Mouse (Mus musculus): ENCODE measurements around the gene Pak1.
"Not testable (repeated sequence)": the region's sequence is repeated elsewhere in the genome, so short reads cannot be mapped to it uniquely, and the experiment has no call there.

Gene Pak1

DNA sequence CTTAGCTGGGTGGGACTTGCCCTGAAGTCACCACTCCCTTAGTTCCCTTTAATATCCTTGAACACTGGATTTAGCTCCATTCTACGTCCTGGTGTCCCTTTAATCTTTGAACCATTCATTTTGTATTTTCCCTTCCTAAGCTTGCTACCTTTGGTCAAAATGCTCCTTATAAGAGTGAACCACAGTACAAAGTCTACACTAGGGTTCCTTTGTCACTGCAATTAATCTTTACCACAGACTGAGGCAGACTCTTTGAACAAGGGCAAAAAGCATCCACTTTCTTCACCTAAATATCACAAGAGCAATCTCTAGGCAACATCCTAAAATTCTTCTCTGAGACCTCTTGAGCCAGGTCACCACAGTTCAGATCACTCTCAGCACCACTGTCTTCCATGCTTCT is 8.1 kb upstream of the Pak1 start:
- DNase-seq: no peak

DNA sequence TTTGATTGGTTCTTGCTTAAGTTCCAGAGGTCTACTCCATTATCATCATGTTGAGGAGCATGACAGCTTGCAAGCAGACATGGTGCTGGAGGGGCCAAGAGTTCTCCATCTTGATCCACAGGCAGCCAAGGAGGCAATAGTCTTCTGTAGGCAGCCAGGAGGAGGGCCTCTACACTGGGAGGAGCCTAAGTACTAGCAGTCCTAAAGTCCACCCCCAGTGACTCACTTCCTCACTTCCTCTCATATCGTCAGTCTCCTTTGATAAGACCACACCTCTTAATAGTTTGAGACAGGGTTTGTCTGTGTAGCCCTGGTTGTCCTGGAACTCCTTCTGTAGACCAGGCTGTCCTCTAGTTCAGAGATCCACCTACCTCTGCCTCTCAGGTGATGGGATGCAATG is 7.5 kb upstream of the Pak1 start:
- no peak for DNase-seq

DNA sequence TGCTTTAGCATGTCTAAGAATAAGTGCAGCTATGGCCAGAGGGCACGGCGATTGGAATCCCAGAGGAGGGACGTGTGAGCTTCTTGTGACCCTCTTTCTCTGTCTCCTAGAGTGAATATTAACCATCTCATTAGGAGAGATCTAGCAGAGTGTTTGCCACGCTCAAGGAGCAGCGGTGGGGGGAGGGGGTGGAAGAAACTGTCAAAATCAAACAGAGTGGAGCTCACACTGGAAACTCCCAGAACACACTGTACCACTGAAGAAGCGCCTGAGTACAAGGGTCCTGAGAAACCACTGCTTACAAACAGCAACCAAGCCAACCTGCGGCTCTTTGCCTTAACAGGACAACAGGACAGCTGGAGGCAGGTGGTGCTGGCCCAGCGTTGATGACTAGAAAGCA is 6.8 kb upstream of the Pak1 start:
- DNase-seq: no peak

DNA sequence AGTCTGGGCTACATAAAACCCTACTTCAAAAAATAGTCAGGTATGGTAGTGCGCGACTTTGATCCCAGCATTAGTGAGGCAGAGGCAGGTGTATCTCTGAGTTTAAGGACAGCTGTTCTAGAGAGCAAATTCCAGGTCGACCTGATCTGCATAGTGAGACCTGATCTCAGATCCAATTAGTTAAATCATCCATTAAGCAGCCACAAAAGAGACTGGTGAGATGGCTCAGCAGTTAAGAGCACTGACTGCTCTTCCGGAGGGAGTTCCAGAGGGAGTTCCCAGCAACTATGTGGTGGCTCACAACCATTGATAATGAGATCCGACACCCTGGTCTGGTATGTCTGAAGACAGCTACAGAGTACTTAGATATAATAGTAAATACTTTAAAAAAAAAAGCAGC is 4.8 kb upstream of the Pak1 start:
- DNase-seq: no peak

DNA sequence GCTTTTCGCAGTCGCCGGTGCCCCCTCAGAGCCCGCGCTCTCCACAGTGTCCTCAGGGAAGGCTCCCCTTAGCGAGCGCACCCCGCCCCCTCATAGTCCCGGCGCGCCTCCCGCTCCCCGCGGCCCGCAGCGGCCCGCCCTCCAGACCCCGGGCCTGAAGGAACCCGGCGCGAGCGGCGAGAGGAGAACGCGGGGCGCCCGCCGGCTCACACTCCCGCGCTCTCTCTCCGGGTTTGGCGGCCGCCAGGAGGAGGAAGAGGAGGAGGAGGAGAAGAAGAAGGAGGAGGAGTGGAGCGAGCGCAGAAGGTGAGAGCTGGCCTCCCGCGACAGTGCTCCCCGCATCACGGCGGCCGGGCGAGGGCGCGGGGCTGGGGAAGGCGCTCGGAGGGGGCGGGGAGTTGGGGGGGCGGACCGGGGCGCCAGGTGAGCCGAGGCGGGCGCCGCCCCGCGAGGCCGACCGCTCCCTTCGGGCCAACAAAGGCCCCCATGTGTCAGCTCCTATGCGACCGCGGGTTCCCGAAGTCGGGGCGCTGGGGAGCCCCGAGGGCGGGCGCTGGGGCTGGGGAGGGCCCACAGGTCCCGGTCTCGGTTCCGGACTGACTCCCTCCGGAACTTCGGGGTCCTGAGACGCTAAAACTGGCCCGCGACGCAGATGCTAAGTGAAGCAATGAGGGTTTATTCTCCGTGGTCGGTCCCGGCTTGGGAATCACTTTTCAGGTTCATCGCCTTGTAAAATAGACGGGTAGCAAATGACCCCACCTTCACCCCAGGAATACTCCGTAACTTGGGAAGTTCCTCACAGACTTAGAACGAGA is 535 bp downstream of the Pak1 start:
- DNase-seq: peak in 1 of 2 experiments; percentile 21

DNA sequence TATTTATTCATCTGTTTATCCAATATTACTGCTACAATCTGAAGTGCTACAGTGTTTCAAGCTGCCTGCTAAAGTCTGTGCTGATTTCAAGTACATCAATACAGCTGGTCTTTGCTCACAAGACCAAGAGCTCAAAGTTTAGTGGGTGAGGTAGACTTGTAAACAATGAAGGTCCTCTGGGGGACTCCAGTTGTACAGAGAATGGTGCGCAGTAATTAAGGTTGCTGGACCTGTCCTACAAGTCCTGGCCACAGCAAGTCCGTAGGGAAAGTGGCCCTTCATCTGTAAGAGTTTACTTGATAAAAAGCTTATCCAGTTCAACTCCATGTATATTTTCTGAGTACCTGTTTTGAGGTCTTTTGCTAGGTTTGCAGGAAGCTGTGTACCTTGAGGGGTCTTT is 1.9 kb downstream of the Pak1 start:
- no peak for DNase-seq

DNA sequence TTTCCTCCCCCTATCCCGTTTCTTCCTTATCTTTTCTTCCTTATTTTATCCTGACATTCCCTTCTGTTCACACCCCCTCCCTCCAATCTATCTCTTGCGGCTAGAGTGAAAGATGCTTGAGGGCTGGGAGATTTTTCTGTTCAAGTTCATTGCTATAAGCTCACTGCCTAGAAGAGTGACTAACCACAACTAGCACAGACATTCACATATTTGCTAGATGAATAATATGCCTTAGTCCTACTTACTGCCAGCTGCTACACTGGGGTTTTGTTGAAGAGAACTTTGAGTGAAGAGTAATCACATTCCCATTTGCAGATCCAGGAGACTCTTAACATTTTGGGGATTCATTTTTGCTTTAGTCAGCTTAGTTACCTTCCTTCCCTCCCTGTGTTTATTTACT is 4.0 kb downstream of the Pak1 start:
- DNase-seq: no peak

DNA sequence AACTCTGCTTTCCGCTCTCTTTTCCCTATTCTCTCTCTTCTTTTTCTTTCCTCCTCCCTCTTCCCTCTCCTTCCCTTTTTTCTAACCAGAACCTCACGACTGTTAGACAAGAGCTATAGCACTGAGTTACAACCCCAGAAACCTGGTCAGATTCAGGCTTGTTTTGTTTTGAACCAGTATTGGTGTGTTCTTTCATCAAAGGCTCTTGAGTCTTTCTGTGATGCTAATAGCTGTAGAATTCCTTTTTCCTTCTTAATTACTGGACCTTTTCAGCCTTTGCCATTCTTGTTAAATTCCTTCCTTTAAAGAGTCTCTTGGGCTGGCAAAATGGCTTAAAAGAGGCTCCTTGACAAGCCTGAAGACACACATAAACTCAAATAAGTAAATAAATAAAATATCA is 14.8 kb downstream of the Pak1 start:
- no peak for DNase-seq

DNA sequence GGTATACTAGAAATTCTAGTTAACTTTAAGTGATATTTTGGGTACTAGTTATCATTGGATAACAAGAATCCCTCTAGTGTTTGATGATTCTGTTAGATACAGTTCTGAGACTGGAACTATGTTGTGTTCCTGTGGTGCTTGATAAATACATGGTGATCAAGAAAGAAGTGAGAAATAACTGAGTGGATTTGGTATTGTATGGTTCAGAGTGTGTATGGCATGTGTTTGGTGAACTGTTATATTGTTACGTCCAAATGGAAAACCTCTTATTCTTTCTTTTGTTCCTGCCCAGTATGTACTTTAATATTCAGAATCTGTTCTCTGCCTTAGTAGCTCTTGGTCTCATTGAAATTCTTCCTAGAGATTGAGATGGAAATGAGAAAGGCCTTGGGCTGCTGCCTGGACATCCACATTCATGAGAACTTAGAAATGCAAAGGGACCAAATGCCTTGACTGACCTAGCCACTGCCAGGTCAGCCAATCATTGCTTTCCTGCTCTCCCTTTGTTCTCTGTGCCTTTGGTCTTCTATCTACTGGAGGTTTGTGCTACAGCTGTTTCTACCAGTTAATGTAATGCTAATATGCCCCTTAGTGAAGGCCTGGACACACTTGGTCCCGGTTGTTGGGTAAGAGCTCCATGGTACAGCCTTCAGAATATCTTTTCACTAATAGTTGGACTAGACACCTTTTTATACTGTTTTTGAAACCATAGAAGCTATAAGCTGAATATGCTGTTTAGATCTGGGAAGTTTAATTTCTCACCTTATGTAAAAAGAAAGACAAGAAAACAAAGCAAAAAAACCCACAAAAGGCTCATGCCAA is 16.1 kb downstream of the Pak1 start:
- no peak for DNase-seq

DNA sequence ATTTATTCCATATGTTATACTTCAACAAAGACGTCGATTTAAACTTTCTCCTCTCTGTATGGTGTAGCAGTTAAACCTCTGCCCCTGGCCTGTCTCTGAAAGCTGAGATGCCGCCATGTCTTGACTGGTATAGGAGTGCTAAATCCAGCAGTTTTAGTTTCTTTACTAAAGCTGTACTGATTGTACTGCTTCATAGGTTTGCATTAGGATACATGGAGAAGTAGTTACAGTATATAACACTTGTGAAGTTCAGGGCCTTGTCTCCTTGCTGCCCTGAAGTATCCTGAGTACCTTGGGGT is 16.7 kb downstream of the Pak1 start:
- DNase-seq: no peak

DNA sequence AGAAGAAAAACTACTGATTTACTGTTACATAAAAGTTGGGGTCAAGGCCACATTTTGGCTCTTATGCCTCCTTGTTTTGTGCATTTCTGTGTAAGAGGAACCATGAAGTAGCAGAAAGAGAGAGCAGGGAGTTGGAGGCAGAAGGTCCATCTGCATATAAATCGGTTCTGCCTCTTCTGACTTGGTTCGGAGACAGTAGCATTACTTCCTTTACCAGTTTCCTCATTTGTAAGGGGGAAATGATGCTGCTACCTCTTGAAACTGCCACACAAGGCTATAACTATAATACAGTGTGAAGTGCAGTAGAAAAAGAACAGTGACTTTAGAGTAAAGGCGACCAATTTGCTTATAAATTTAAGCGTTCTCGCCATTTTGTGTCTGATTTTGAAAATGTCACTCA is 21.0 kb downstream of the Pak1 start:
- no peak for DNase-seq

DNA sequence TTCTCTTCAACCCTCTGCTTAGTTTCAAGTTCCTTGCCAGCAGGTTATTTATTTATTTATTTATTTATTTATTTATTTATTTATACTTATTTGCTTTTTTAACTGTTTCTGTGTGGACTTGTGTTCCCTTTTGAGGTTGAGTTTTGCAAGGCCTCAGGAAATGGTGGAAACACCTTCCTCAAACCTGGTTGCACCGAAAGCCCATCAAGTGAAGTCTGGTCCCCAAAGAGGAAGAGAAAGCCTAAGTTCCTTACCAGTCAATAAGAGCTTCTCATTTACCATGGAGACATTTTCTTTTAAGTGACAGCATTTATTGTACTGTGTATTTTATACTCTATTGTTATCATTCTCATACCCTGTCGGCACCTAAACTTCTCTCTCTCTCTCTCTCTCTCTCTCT is 33.5 kb downstream of the Pak1 start:
- no peak for DNase-seq

DNA sequence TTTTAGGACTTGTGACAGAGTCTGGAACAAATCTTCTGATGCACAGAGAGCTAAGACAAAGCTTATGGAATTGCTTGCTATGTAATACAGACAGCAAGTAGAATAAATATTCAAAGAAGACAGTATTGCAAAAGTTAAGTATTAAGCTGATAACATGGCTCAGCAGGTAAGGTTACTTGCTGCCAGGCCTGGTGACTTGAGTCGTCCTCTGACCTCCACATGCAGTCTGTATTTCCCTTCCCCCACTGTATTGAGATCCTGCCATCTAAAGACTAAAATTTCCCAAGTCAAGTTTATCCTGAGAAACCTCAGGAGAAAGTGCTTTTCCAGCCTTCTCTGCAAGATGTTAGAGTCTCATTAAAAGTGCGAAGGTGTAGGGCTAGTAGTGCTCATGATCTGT is 40.8 kb downstream of the Pak1 start:
- no peak for DNase-seq

DNA sequence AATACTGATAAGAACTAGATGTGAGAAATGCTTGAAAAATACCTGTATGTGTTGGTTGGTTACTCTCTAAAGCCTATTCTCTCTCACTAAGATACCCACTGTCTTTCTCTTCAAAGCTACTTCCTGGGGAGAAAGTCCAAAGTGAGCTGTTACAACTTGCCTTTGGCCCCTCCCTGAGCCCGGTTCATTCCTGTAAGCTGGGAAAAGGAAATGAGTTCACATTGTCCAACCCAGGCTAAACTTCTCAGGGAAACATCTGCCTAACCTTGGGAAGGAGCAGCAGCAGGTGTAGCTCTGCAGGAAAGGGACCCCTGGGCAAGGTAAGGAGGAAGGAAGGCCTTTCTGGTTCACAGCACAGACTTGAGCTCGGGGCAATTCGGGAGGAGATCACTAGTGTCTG is 42.4 kb downstream of the Pak1 start:
- no peak for DNase-seq

DNA sequence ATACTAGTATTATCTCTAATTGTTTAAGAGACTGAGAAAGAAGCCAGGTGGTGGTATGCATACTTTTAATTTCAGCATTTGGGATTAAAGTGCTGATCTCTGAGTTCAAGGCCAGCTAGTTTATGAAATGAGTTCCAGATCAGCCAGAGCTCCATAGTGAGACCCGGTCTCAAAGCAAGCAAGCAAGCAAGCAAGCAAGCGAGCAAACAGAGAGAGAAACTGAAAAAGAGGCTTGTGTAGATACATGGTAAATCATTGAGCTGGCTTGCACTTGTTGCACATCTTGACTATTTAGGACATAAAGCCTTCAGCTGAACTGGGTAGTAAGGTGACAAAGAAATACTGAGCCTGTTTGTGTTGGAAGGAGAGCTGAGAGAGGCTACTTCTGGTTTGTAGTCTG is 44.6 kb downstream of the Pak1 start:
- DNase-seq: no peak

DNA sequence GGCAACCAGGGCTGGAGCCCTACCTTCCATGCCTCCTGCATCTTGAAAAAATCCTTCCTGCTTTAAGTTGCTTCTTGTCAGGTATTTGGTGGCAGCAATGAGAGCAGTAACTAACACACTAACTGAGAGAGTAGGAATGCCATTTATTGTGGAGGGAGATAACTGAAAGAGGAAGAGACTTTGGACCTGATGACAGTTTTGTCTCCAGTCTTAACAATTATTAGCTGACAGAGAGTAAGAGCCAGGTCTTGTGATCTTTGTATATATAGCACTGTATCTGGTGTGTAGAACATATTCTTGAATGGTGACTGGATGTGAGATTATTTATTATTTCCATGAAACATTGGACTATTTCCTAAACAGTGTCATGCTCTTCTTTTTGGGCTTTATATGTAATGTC is 50.2 kb downstream of the Pak1 start:
- no peak for DNase-seq

DNA sequence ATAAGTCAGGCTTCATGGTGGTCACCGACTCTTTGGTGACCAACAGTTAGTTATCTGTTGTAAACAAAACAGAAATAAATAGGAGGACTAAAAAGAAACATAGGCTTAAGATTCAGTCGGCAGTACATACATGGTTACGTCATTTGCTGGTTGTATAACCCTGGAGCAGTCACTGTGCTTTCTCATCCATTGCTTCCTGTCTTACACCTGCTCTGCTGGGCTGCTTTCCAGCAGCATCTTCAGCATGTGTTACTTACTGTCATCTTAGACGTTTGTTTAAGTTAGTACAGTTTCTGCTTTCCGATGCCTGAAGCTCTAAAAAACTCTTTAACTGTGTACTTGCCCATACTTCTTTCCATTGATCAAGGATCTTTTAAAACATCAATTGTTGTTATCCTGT is 53.0 kb downstream of the Pak1 start:
- peak in 1 of 2 experiments; percentile 47 for DNase-seq

DNA sequence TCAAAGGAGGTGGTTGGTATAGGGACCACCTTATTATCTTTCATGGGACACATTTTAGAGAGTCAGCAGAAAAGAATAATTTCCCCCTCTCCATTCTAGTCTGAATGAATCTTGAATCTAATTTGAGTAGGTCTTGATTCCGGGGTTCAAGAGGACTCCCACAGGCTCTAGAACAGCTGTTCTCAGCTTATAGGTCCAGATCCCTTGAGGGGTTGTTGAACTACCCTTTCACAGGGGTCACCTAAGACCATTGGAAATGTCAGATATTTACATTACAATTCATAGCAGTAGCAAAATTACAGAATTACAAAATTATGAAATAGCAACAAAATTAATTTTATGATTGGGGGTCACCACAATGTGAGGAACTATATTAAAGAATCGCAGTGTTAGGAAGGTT is 54.0 kb downstream of the Pak1 start:
- DNase-seq: no peak

DNA sequence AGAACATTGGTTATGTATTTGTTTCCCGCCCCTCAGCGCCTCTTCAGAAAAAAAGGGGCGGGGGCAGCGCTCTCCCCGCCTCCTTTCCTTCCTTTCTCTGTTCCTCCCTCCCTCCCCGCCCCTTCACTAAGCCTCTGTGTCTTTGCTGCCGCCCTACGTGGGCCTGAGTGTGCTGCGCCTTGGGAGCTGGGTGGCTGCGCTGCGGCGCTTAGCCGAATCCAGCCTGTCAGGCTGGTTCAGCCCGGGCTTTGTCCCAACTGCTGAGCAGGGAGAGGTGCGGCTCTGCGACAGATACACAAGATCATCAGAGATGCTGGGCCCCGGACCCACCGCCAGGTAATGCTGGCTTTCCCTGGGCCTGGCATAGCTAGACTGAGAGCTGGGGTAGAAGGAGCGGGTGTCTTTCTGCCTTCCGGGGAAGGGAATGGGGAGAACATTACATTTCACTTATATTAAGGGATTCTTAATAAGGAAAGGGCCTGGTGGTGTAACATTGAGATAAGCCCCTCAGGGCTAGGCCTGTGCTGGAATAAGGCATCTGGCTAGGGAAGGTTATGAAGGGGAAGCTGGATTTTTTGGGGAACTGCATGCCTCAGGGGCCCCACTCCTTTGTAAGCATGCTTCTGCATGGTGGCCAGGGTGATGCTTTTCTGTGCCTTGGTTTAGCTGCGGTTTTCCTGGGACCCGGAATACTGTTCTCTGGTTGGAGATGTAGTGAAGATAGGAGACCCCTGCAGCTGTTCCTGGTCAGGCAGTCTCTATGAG is 54.6 kb downstream of the Pak1 start:
- peak; percentile 86 to 90 for DNase-seq

DNA sequence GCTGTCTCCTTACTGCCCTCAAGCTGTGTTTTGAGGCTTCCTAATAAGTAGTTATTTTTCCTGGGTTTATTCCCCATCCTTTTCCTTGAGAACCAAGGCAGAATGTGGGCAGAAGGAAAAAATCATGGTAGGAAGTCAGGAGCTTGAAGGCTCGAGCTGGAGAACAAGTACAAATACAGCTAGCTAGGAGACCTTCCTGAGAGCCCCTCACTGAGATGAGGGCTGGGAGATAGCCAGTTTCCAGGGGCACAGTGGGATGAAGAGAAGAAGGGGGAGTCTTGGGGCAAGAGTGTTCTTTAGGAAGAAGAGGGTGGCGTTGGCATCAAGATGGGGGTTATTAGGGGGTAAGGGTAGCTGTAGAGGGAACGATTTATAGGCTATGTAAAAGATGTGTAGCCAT is 56.1 kb downstream of the Pak1 start:
- DNase-seq: no peak

DNA sequence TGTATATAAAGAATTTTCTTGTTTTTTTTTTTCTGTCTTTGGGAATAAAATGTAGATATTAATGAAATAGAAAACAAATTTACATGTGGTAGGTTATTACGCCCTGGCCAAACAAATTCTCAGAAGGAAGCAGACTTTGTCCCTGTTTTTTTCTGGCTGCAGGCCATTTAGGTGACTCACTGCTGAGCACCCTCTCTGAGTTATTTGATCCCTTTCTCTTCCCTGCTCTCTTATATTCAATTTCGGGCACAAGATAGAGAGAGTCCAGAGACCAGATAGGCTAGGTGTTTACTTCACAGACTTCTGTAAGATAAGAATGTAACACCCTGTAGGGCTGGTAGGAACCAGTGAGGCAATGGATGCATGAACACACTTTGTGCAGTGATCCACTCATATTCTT is 57.2 kb downstream of the Pak1 start:
- DNase-seq: peak; percentile 63 to 79

DNA sequence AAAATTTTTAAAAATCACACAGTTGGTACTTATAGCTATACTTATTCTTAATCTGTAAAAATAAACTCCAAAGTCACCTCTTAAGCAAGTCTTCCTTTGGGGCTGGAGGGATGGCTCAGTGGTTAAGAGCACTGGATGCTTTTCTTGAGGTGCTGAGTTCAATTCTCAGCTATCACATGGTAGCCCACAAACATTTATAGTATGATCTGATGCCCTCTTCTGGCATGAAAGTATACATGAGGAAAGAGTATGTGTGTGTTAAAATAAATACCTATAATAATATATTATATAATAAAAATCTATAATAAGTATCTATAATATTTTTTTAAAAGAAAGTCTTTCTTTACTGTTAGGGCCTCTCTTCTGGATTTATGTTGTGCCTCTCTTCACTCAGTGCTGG is 58.2 kb downstream of the Pak1 start:
- no peak for DNase-seq

DNA sequence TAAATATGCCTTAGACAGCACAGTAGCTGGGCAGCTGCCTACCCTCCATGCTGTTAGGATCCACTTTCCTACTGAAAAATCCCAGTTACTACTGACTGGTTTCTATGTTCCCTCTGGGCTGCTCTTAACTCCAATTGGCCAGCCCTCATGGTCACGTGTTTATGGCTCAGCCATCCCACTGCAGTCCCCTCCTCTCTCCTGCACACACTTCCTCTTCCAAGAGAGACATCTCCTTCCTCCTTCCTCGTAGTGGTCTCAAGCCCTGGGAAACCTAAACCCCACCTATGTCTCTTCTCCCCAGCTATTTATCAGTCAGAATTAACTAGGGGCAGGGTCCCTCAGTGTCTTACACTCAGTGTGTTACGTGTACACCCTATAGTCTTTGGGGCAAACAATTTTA is 61.2 kb downstream of the Pak1 start:
- not testable (repeated sequence) for DNase-seq

DNA sequence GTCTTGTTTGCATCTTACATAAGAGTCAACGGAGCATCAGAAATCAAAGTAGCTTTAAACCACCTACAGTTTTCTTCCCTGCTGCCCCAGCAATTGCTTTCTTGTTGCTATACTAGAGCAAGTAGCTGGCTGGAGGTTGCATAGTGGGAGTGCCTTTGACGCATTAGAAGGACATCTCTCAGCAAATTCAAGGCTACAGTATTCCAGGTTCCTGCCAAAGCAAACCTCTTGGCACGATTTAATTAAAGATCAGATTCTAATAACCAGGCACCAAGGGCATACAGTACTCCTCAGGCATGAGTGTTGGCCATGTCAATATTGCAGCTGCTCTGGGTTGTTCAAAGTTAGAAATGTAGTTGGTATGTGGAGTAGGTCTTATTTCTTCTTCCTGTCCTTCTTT is 62.0 kb downstream of the Pak1 start:
- DNase-seq: no peak

All from cerebellum, postnatal 36 days (tissue).